Mouse (Mus musculus): ENCODE measurements around the gene Mns1. TPM values are rescaled to one million over a fixed set of nuclear protein-coding genes. Genes with fewer than 3 reads are reported as not detected.

Mns1 gene
- total RNA-seq, 2 experiments from 2014 or later: 3.7 to 3.8 TPM

GRCm38 (mm10) chr9:72469851-72470250 lies 32.0 kb downstream of the Mns1 start:
- DNase-seq: no peak

GRCm38 (mm10) chr9:72475511-72475910 lies 37.7 kb downstream of the Mns1 start:
- DNase-seq: no peak

GRCm38 (mm10) chr9:72477306-72477705 lies 39.5 kb downstream of the Mns1 start:
- DNase-seq: no peak

- DNase-seq: no peak
Observed at GRCm38 (mm10) chr9:72479276-72479675, 41.5 kb downstream of the Mns1 start.

GRCm38 (mm10) chr9:72488523-72488922 lies 50.7 kb downstream of the Mns1 start:
- no peak for DNase-seq

DNA sequence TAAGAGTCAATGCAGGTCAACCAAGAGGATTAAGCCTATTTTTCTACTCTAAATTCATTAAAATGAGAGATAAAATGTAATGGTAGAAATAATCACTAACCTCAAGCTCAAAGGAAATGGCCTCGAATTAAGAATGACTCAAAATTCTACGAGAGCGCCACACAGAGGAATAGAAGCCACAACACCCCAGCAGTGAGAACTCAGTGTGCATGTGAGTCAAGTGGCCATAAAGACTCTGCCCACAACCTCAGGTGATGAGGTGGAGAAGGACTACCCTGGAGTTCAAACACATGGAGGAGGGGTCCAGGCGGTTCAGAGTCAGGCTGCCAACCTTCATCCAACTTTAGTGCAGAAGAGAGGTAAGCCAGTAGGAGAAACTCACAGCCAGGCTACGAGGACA lies 51.3 kb downstream of the Mns1 start:
- DNase-seq: no peak

- DNase-seq: peak; percentile 95
Observed at GRCm38 (mm10) chr9:72491559-72492193, 53.9 kb downstream of the Mns1 start.

- DNase-seq: no peak
Observed at GRCm38 (mm10) chr9:72492194-72492565, 54.4 kb downstream of the Mns1 start, which contains the start of gene Tex9. Gene Tex9 (minus strand): TSS chr9:72492212.

DNA sequence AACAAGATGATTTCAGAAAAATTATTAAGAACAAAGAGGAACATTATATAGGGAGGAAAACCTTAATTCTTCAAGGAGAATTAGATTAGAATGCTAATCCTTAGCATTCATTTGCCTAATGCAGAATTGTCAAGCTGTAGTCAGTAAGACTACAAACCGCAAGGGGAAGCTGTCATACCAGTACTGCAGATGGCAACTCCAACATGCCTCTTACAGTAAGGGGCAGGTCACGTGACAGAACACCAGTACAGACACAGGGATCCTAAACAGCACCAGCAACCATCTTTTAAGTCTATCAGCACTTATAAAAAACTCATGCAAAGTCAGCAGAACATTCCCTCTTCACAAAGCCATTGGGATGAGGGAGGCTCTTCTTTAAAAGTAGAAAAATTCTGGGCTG lies 55.7 kb downstream of the Mns1 start:
- DNase-seq: no peak

DNA sequence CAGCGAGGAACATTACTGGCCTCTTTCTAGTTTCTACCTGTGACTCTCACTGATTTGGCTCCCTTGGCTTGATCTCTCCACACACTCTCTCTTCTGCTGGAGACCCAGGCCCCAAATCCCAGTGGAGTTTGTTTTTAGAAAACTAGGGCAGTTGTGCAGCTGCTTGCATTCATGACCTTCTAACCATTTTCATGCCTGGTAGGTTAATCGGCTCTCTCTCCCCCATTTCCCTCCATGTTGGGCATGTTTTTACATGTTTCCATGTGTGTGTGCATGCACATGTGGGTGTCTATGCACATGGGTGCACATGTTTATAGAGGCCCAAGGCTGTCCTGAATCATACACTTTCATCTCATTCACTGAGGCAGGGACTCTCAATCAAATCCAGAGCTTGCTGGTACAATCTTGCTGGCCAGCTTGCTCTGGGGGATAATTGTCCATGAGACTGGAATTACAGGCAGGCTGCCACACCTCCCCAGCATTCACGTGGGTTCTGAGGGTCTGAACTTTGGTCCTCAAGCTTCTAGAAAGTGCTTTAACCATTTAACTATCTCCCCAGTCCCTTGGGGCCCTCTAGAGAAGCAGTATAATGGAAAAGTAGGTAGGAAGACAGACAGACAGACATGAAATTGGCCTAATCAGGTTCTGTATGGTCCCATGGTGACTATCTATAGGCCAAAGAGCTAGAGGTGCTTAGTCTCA lies 56.3 kb downstream of the Mns1 start:
- no peak for DNase-seq

GRCm38 (mm10) chr9:72496691-72497090 lies 58.9 kb downstream of the Mns1 start:
- DNase-seq: no peak

GRCm38 (mm10) chr9:72497171-72497570 lies 59.4 kb downstream of the Mns1 start:
- no peak for DNase-seq

Small RNAs within 50 kb of the gene (microRNA-seq; reads per million reads assigned to microRNA genes)
- gene Gm28010: not detected

Other genes with a start within 250 kb of the Mns1 start
- 10 to 100 TPM; 27.6 to 46.9 TPM for gene Zfp280d, start 163.2 kb upstream of the Mns1 start, total RNA-seq (2021)
- 10 to 100 TPM in 1 of 2 experiments, 1 to 10 TPM in 1; 6.5 to 11.1 TPM for gene Tex9, start 54.2 kb downstream of the Mns1 start, total RNA-seq (2021)
- 10 to 100 TPM; 20.8 to 28.4 TPM for gene Rfx7, start 94.2 kb downstream of the Mns1 start, total RNA-seq (2021)
- gene Nedd4, start 224.3 kb downstream of the Mns1 start, total RNA-seq (2021): 100 to 1,000 TPM; 469 to 580 TPM

Data from adrenal gland, postnatal 10 days (tissue).